Mouse (Mus musculus): ENCODE results near the gene St3gal6. TPM values are rescaled to one million over a fixed set of nuclear protein-coding genes. Genes with fewer than 3 reads are reported as not detected.

Gene St3gal6
- polyA plus RNA-seq, 1 experiment from 2014 or later, result 8.7 TPM

GRCm38 (mm10) chr16:58533742-58534141 lies 9.7 kb upstream of the St3gal6 start:
- Histone ChIP-seq H3K4me3 (no peak overlapping the region), H3K27ac (no peak overlapping the region), H3K9me3 (no peaks in the 10 kb centered on the region), H3K4me1 (replicated peaks) (peaks cover 7% of the 10 kb centered on the region; the same call in 1 of the 2 replicates), H3K36me3 (no peaks in the 10 kb centered on the region), H3K27me3 (ENCODE audit: insufficient read depth, poor library complexity, severe bottlenecking) (no peaks in the 10 kb centered on the region)
- no peak for DNase-seq (ENCODE audit: low spot score)
- WGBS, result 83% methylated on average over 5 of the region's 5 CpGs

GRCm38 (mm10) chr16:58533254-58533653 lies 9.2 kb upstream of the St3gal6 start:
- no peaks in the 10 kb centered on the region for H3K9me3 ChIP-seq
- no peak overlapping the region for H3K27ac ChIP-seq
- WGBS, result 93% methylated on average over 2 of the region's 2 CpGs
- no peaks in the 10 kb centered on the region for H3K27me3 ChIP-seq (ENCODE audit: insufficient read depth, poor library complexity, severe bottlenecking)
- no peak overlapping the region for H3K4me3 ChIP-seq
- DNase-seq (ENCODE audit: low spot score), result no peak
- H3K36me3 ChIP-seq, result no peaks in the 10 kb centered on the region
- H3K4me1 ChIP-seq (replicated peaks), result peaks cover 7% of the 10 kb centered on the region; the same call in 1 of the 2 replicates

- no peaks in the 10 kb centered on the region for H3K36me3 ChIP-seq
- DNase-seq (ENCODE audit: low spot score), result no peak
- no peaks in the 10 kb centered on the region for H3K27me3 ChIP-seq (ENCODE audit: insufficient read depth, poor library complexity, severe bottlenecking)
- H3K4me3 ChIP-seq, result no peak overlapping the region
- H3K4me1 ChIP-seq (replicated peaks), result peaks cover 7% of the 10 kb centered on the region; the same call in 1 of the 2 replicates
- H3K9me3 ChIP-seq, result no peaks in the 10 kb centered on the region
- 43% methylated on average over 3 of the region's 3 CpGs for WGBS
- no peak overlapping the region for H3K27ac ChIP-seq
Measured at GRCm38 (mm10) chr16:58532511-58532910, 8.5 kb upstream of the St3gal6 start.

GRCm38 (mm10) chr16:58527817-58528216 lies 3.8 kb upstream of the St3gal6 start:
- H3K27me3 ChIP-seq (ENCODE audit: insufficient read depth, poor library complexity, severe bottlenecking), result no peaks in the 10 kb centered on the region
- WGBS, result 78% methylated on average over 5 of the region's 5 CpGs
- peaks cover 8% of the 10 kb centered on the region for H3K9me3 ChIP-seq
- H3K4me1 ChIP-seq (replicated peaks), result peaks cover 9% of the 10 kb centered on the region; the same call in 1 of the 2 replicates
- DNase-seq (ENCODE audit: low spot score), result no peak
- no peaks in the 10 kb centered on the region for H3K36me3 ChIP-seq
- H3K4me3 ChIP-seq, result no peak overlapping the region
- H3K27ac ChIP-seq, result no peak overlapping the region

- Histone ChIP-seq H3K36me3 (no peaks in the 10 kb centered on the region), H3K4me1 (replicated peaks) (peaks cover 10% of the 10 kb centered on the region; the same call in 1 of the 2 replicates)
- DNase-seq (ENCODE audit: low spot score), result no peak
Measured at GRCm38 (mm10) chr16:58526729-58527128, 2.7 kb upstream of the St3gal6 start.

GRCm38 (mm10) chr16:58525832-58526231 lies 1.8 kb upstream of the St3gal6 start:
- Histone ChIP-seq H3K9me3 (peaks cover 8% of the 10 kb centered on the region), H3K4me3 (no peak overlapping the region), H3K27me3 (ENCODE audit: insufficient read depth, poor library complexity, severe bottlenecking) (peaks cover 12% of the 10 kb centered on the region; the same call in 1 of the 2 replicates), H3K27ac (no peak overlapping the region), H3K36me3 (no peaks in the 10 kb centered on the region), H3K4me1 (replicated peaks) (peaks cover 10% of the 10 kb centered on the region; the same call in 1 of the 2 replicates)
- DNase-seq (ENCODE audit: low spot score), result no peak

More at GRCm38 (mm10) chr16:58526729-58527128, 2.7 kb upstream of the St3gal6 start:
- Histone ChIP-seq H3K4me3 (no peak overlapping the region), H3K9me3 (peaks cover 8% of the 10 kb centered on the region), H3K27me3 (ENCODE audit: insufficient read depth, poor library complexity, severe bottlenecking) (peaks cover 6% of the 10 kb centered on the region; the same call in 1 of the 2 replicates), H3K27ac (no peak overlapping the region)
- 78% methylated on average over 6 of the region's 6 CpGs for WGBS

GRCm38 (mm10) chr16:58523044-58523859 lies 791 bp downstream of the St3gal6 start:
- H3K27ac ChIP-seq, result peak overlapping the region; percentile 92
- under 1% methylated on average over 58 of the region's 58 CpGs for WGBS
- DNase-seq (ENCODE audit: low spot score), result peak; percentile 79
- peaks cover 17% of the 10 kb centered on the region; the same call in 1 of the 2 replicates for H3K27me3 ChIP-seq (ENCODE audit: insufficient read depth, poor library complexity, severe bottlenecking)
- no peaks in the 10 kb centered on the region for H3K36me3 ChIP-seq
- H3K4me3 ChIP-seq, result peak overlapping the region; percentile 75
- peaks cover 16% of the 10 kb centered on the region; the same call in 1 of the 2 replicates for H3K4me1 ChIP-seq (replicated peaks)
- peaks cover 8% of the 10 kb centered on the region for H3K9me3 ChIP-seq

GRCm38 (mm10) chr16:58522677-58523043 lies 1.4 kb downstream of the St3gal6 start:
- peak overlapping the region; percentile 75 for H3K4me3 ChIP-seq
- no peak for DNase-seq (ENCODE audit: low spot score)
- under 1% methylated on average over 16 of the region's 16 CpGs for WGBS

GRCm38 (mm10) chr16:58521900-58522299 lies 2.1 kb downstream of the St3gal6 start:
- WGBS, result 36% methylated on average over 7 of the region's 7 CpGs
- peaks cover 17% of the 10 kb centered on the region; the same call in 1 of the 2 replicates for H3K27me3 ChIP-seq (ENCODE audit: insufficient read depth, poor library complexity, severe bottlenecking)
- no peaks in the 10 kb centered on the region for H3K36me3 ChIP-seq
- peaks cover 16% of the 10 kb centered on the region; the same call in 1 of the 2 replicates for H3K4me1 ChIP-seq (replicated peaks)
- H3K9me3 ChIP-seq, result peaks cover 8% of the 10 kb centered on the region
- DNase-seq (ENCODE audit: low spot score), result no peak
- no peak overlapping the region for H3K27ac ChIP-seq
- H3K4me3 ChIP-seq, result peak overlapping the region; percentile 75

More at GRCm38 (mm10) chr16:58522677-58523043, 1.4 kb downstream of the St3gal6 start:
- peaks cover 8% of the 10 kb centered on the region for H3K9me3 ChIP-seq
- peak overlapping the region; percentile 92 for H3K27ac ChIP-seq
- H3K27me3 ChIP-seq (ENCODE audit: insufficient read depth, poor library complexity, severe bottlenecking), result peaks cover 17% of the 10 kb centered on the region; the same call in 1 of the 2 replicates
- H3K36me3 ChIP-seq, result no peaks in the 10 kb centered on the region
- H3K4me1 ChIP-seq (replicated peaks), result peaks cover 16% of the 10 kb centered on the region; the same call in 1 of the 2 replicates

GRCm38 (mm10) chr16:58521182-58521581 lies 2.9 kb downstream of the St3gal6 start:
- no peak for DNase-seq (ENCODE audit: low spot score)
- Histone ChIP-seq H3K36me3 (no peaks in the 10 kb centered on the region), H3K4me3 (no peak overlapping the region), H3K4me1 (replicated peaks) (peaks cover 16% of the 10 kb centered on the region; the same call in 1 of the 2 replicates), H3K27ac (no peak overlapping the region), H3K9me3 (peaks cover 8% of the 10 kb centered on the region), H3K27me3 (ENCODE audit: insufficient read depth, poor library complexity, severe bottlenecking) (peaks cover 17% of the 10 kb centered on the region; the same call in 1 of the 2 replicates)
- WGBS, result 78% methylated on average over 4 of the region's 4 CpGs

- peaks cover 8% of the 10 kb centered on the region for H3K9me3 ChIP-seq
- DNase-seq (ENCODE audit: low spot score), result no peak
- H3K4me1 ChIP-seq (replicated peaks), result peaks cover 16% of the 10 kb centered on the region; the same call in 1 of the 2 replicates
- no peaks in the 10 kb centered on the region for H3K36me3 ChIP-seq
- WGBS, result 91% methylated on average over 6 of the region's 6 CpGs
- no peak overlapping the region for H3K4me3 ChIP-seq
- no peak overlapping the region for H3K27ac ChIP-seq
- peaks cover 17% of the 10 kb centered on the region; the same call in 1 of the 2 replicates for H3K27me3 ChIP-seq (ENCODE audit: insufficient read depth, poor library complexity, severe bottlenecking)
Measured at GRCm38 (mm10) chr16:58520457-58520856, 3.6 kb downstream of the St3gal6 start.

- Histone ChIP-seq H3K4me1 (replicated peaks) (peaks cover 16% of the 10 kb centered on the region; the same call in 1 of the 2 replicates), H3K27me3 (ENCODE audit: insufficient read depth, poor library complexity, severe bottlenecking) (peaks cover 17% of the 10 kb centered on the region; the same call in 1 of the 2 replicates), H3K27ac (peak overlapping the region; percentile 62), H3K36me3 (no peaks in the 10 kb centered on the region), H3K9me3 (peaks cover 4% of the 10 kb centered on the region), H3K4me3 (no peak overlapping the region)
- no peak for DNase-seq (ENCODE audit: low spot score)
- 74% methylated on average over 11 of the region's 11 CpGs for WGBS
Measured at GRCm38 (mm10) chr16:58519650-58520073, 4.4 kb downstream of the St3gal6 start.

Measured in hindbrain, embryonic 10.5 days (tissue).